Mouse (Mus musculus): ENCODE measurements around the gene Vinac1.
"Not testable (repeated sequence)": the region's sequence is repeated elsewhere in the genome, so short reads cannot be mapped to it uniquely, and the experiment has no call there.

Gene Vinac1

DNA sequence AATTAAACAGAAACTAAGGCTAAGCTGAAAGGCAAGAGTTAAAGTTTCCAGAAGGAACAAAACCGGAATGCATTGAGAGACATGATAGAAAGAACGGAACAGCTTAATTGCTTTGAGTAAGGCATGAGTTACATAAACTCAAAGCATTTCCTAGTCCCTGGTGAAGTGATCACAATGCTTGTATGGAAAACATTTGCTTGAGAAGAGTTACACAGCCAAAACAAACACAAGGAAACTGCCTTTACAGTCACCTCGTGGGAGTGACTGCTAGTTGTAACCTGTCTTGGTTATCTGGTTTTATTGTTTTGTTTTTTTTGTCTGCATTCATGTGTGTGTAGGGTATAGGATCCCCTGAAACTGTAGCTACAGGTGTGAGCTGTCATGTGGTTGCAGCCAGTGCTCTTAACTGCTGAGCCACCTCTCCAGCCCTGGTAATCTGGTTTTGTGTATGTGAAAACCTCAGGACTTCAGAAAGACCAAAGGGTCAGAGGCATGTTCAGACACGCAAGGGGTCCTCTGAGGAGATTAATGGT is 4.5 kb upstream of the Vinac1 start:
- in situ Hi-C loops (cut with MboI; ENCODE audit: low pct_unique_long_range_greater_than_20kb in 1 of 2, low sequenced_read_pairs in 2 of 2, unreplicated experiment in 1 of 2), result loop anchor here (10.0 to 25.0 kb wide), 3 partner anchors 158 to 365 kb away; partner anchors contain the start of genes Mertk (in 2 of the 2) and Anapc1 (in 1 of the 2)

DNA sequence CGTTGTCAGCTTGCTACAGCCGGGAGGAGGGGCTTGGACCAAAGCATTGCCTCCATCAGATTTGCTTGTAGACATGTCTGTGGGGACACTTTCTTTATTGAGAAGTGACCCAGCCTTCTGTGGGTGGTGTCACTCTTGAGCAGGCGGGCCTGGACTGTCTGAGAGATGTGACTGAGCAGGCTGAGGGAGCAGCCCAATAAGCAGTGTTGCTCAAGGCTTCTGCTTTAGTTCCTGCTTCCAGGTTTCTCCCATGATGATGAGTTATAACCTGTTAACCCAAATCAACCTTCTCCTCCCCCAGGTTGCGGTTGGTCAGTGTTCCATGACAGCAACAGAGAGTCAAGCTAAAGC is 1.2 kb downstream of the Vinac1 start:
- in situ Hi-C loops (cut with MboI; ENCODE audit: low pct_unique_long_range_greater_than_20kb in 1 of 2, low sequenced_read_pairs in 2 of 2, unreplicated experiment in 1 of 2), result no loop called here

DNA sequence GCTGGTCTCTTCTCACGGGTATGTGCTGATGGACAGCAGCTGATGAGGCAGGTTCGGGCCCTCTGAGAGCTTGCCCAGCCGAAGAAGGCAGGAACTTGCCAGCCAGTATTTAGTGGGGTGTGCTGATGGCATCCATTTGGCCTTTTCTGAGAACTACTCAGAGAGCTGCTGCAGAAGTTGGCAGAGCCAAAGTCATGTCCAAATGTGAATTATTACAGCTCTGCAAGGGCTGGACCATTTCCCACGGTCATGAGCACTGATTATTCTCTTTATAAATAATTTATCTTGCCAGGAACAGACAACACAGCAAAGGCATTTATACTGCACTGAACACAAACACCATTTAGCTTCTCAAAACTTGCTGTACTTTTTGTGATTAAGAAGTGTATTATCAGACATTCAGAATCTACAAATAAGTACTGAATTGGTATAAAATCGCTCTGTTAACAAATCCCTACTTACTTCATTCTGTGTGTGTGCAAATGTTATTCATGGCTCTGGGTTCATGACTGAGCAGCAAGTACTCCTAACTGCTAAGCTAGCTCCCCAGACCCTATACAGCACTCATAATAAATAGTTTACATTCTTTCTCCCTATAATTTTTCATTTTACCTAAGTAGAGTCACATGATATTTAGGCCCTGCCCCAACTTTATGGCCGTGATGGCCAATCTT is 1.7 kb downstream of the Vinac1 start:
- in situ Hi-C loops (cut with MboI; ENCODE audit: low pct_unique_long_range_greater_than_20kb in 1 of 2, low sequenced_read_pairs in 2 of 2, unreplicated experiment in 1 of 2), result no loop called here

DNA sequence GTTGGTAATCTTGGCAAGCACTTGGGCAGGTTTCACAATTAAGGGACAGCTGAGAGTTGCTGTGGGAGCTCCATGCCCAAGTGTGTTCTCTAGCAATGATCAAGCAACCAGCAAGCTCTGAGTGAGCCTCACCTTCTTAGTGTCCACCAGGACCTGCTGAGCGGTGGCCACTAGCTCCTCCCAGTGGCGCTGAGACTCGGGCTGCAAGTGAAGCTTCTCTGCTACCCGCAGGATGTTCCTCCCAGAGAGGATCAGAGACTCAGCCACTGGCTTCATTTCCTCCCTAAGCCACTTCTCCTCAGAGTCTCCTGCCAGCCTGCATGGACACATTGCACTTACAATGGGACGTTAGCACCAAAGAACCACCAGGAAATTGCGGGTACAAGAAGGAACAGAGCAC is 7.4 kb downstream of the Vinac1 start:
- in situ Hi-C loops (cut with MboI; ENCODE audit: low pct_unique_long_range_greater_than_20kb in 1 of 2, low sequenced_read_pairs in 2 of 2, unreplicated experiment in 1 of 2), result no loop called here

DNA sequence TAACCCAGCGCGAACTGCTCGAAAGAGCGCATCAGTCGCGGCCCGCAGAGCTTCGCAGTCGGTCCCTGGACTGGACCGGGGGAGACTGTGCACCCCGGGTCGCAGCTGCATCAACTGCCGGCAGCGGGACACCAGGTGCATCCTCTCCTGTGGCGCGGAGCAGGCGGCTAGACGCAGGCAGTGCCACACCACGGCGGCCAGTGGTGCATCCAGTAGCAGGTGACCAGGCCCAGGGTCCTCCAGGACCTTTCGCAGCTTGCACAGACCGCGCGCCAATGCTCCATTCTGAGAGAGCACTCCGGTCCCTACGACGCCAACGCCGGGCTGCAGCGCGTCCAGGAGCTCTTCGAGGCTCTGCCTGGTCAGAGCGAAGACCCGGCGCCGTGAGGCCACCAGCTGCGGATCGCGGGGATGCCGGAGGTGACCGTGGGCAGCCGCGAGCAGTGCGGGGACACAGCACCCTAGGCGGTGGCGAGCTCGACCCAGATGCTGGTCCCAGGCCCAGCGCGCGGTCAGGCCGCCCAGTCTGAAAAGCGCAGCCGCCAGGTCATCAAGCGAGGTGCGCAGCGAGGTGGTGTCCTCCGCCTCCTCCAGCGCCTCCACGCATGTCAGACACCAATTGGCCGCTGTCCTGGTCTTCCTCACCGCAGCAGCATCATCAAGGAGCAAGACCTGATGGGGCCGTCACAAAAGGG is 8.9 kb downstream of the Vinac1 start:
- in situ Hi-C loops (cut with MboI; ENCODE audit: low pct_unique_long_range_greater_than_20kb in 1 of 2, low sequenced_read_pairs in 2 of 2, unreplicated experiment in 1 of 2), result no loop called here

DNA sequence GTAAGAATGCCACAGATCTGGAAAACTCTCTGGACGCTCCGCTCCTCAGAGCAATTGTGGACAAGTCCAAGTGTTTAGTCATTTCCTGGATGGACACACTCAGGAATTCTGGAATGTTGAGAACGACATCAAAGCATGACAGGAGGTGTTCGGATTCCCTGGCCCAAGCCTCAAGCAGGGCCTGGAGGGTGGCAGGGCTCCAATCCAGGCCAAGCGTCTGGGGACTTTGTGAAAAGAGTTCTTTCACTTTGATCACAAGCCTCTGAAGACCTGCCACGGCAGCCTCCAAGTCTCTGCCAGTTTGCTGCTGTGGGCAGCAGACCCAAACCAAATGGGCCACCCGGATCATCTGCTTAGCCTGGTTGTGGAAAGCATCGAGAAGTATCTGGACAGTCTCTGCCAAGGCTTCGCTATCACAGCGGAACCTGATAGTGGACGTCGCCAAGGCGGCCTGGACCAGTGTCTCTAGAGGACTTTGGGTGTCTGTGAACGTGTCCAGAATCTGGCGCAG is 9.5 kb downstream of the Vinac1 start:
- in situ Hi-C loops (cut with MboI; ENCODE audit: low pct_unique_long_range_greater_than_20kb in 1 of 2, low sequenced_read_pairs in 2 of 2, unreplicated experiment in 1 of 2), result no loop called here

DNA sequence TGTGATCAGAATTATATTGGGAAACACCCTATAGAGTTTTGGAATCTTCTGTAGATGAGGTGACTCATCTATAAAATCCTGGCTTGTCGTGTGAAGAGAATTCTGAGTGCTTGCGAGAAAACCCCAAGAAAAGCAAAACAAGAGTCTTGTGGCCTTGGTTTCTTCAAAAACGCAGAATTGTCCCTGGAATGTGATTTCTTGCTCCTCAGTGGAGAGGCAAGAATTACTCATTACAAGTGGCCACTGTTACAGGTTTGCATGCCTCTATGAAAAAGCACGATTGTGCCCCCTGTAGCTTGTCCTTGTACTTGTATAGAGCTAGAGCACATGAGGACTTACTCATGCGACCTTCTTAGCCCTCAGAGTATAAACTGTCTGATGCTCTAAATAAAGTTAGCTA is 12.6 kb downstream of the Vinac1 start:
- in situ Hi-C loops (cut with MboI; ENCODE audit: low pct_unique_long_range_greater_than_20kb in 1 of 2, low sequenced_read_pairs in 2 of 2, unreplicated experiment in 1 of 2), result no loop called here

DNA sequence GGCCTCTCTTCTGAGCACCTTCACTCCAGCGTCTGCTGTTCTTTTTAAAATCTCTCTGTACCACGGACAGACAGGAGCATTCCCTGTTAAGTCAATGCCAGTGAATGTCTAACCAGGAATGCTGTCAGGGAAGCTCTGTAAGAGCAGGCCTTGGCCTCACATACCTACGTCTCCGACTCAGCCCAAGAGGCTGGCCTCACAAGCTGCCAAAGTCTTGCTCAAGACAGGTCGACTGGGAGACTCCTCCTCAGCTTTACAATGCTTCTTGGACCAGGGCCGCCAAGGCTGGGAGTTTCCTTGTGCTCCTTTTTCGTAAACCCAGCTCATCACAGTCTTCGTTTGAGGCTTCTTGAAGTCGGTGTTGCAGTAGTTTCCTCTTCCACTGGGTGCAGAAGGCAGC is 23.2 kb downstream of the Vinac1 start:
- in situ Hi-C loops (cut with MboI; ENCODE audit: low pct_unique_long_range_greater_than_20kb in 1 of 2, low sequenced_read_pairs in 2 of 2, unreplicated experiment in 1 of 2), result no loop called here

DNA sequence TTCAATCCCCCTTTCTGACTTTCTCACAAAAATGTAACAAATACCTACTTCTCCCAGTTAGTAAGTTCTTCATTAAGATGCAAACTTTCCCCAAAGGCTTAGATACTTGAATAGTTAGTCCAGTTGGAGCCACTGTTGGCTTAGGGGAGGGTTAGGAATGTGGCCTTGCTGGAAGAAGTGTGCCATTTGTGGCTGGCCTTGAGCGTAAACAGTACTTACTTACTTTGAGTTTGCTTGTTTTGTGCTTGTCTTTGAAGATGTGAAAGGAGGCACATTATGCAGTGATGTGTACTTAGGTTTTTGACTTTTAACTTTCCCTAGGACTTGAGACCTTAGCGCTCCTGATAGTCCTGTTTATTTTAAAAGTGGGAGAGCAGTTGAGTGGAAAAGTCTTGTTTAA is 27.9 kb downstream of the Vinac1 start:
- in situ Hi-C loops (cut with MboI; ENCODE audit: low pct_unique_long_range_greater_than_20kb in 1 of 2, low sequenced_read_pairs in 2 of 2, unreplicated experiment in 1 of 2), result no loop called here

DNA sequence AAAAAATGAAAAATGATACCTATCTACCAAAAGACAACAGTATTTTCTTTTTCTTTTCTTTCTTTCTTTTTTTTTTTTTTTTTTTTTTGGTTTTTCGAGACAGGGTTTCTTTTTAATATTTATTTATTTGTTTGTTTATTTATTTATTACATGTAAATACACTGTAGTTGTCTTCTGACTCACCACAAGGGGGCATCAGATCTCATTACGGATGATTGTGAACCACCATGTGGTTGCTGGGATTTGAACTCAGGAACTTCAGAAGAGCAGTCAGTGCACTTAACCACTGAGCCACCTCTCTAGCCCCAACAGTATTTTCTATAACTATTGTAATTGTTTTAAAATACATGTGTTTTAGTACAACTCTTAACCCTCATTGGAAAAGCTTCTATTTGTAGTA is 39.1 kb downstream of the Vinac1 start:
- in situ Hi-C loops (cut with MboI; ENCODE audit: low pct_unique_long_range_greater_than_20kb in 1 of 2, low sequenced_read_pairs in 2 of 2, unreplicated experiment in 1 of 2), result not testable (repeated sequence)

DNA sequence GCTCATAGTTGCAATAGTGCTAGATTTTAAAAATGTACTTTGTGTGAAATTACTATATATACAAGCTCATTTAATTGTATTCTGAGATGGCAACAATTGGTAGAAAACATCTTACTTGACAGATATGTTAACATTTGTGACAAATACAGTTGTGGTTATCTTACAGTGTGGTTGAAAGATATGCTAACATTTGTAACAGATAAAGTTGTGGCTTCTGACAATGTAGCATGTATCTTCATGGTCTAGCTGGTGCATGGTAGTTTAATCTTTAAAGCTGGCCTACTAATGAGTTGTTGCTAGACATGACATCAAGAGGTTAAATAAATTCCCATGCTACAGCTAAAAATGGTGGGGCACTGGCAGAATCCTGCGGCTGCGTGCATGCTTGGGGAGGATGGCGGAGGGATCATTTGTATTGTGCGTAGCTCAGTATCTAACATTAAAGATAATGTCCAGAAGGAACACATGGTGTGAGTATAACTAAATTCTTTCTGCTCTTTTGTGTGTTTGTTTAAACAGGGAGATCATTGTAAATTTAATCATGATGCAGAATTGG is 41.7 kb downstream of the Vinac1 start:
- in situ Hi-C loops (cut with MboI; ENCODE audit: low pct_unique_long_range_greater_than_20kb in 1 of 2, low sequenced_read_pairs in 2 of 2, unreplicated experiment in 1 of 2), result no loop called here

DNA sequence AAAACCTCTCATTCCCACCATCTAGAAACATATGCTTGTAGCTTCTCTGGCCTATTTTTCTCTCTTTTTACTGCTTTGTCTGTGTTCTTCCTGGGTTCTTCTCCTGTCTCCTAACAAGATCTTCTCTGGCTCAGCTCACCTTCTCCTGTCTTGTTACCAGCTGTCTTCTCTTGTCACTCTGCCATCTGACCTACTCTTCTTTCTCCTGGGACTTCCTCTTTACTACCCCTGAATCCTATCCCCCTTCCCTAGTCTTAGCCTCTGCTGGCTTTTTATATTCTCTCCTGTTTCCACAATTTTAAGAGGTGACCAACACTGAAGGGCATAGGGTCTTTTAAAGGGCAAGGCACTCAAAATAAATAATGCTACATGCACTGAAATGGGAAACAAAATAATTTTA is 43.1 kb downstream of the Vinac1 start:
- in situ Hi-C loops (cut with MboI; ENCODE audit: low pct_unique_long_range_greater_than_20kb in 1 of 2, low sequenced_read_pairs in 2 of 2, unreplicated experiment in 1 of 2), result no loop called here

DNA sequence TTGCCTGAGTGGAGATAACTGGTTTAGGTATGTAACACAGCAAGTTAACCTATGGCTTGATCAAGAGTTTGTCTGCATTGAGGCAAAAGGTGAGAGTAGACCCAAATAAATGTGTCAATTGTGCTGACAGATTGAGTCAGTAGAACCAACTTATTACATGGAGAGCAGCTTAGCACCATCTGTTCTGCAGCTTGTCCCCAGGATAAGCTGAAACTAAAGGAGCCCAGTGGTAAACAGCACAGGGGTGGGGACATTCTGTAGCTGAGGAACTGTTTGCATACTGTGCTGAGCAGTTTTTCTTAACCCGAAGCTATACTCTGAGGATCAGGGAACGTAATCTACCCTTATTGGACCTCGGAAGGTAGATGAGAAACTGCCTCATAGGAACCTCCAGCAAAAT is 63.2 kb downstream of the Vinac1 start:
- in situ Hi-C loops (cut with MboI; ENCODE audit: low pct_unique_long_range_greater_than_20kb in 1 of 2, low sequenced_read_pairs in 2 of 2, unreplicated experiment in 1 of 2), result no loop called here

DNA sequence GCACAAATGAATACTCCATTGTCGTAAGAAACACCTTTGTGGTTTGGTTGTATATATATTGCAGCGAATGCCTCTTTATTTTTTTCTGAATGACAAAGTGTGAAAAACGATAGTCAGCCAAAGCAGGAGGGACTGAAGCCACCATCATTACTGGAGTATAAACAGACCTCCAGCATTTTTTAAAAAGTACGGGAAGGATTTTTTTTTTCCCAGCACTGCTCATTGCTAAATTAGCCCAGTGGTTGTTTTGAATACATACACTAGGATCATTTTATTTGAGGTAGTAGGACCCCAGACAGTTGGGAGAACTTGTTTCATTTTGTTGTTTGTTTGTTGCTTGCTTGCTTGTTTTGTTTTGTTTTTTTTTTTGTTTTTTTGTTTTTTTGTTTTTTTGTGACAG is 72.4 kb downstream of the Vinac1 start:
- in situ Hi-C loops (cut with MboI; ENCODE audit: low pct_unique_long_range_greater_than_20kb in 1 of 2, low sequenced_read_pairs in 2 of 2, unreplicated experiment in 1 of 2), result no loop called here
